Mouse (Mus musculus) heart, embryonic 11.5 days (tissue): ENCODE measurements around the gene Cdhr3. TPM values are rescaled to one million over a fixed set of nuclear protein-coding genes. Genes with fewer than 3 reads are reported as not detected.
"Not testable (repeated sequence)": the region's sequence is repeated elsewhere in the genome, so short reads cannot be mapped to it uniquely, and the experiment has no call there.

Source experiments
- ATAC-seq: fragments of 200-750 bp; cut with Nextera tagmentation; replicated peaks from 2 replicates; pipeline ENCODE4 v1.8.0; 2017; ENCODE audit warnings: moderate library complexity; ENCODE audit not compliant: insufficient number of reproducible peaks, low FRiP score, low TSS enrichment
- H3K27ac ChIP-seq: fragments of 300-500 bp; sonication (generic); 2 replicates; pipeline ENCODE4 v1.5.1; 2014; ENCODE audit warnings: mild to moderate bottlenecking, low read depth, low read length
- H3K27me3 ChIP-seq: fragments of 300-500 bp; sonication (generic); 2 replicates; pipeline ENCODE4 v1.6.1; 2014; ENCODE audit warnings: mild to moderate bottlenecking, low read length, mixed read lengths; ENCODE audit not compliant: control insufficient read depth, insufficient read depth
- H3K36me3 ChIP-seq: fragments of 300-500 bp; sonication (generic); 2 replicates; pipeline ENCODE4 v1.6.1; 2014; ENCODE audit warnings: mild to moderate bottlenecking, low read length, moderate library complexity, mixed read lengths; ENCODE audit not compliant: control insufficient read depth, insufficient read depth
- H3K4me1 ChIP-seq: fragments of 300-500 bp; sonication (generic); 2 replicates; pipeline ENCODE4 v1.6.1; 2014; ENCODE audit warnings: low read length; ENCODE audit not compliant: control insufficient read depth, insufficient read depth
- H3K4me2 ChIP-seq: fragments of 300-500 bp; sonication (generic); 2 replicates; pipeline ENCODE4 v1.6.1; 2014; ENCODE audit warnings: mild to moderate bottlenecking, moderate library complexity
- H3K4me3 ChIP-seq: fragments of 300-500 bp; sonication (generic); 2 replicates; pipeline ENCODE4 v1.5.1; 2014; ENCODE audit warnings: low read depth, low read length
- H3K9ac ChIP-seq: fragments of 300-500 bp; sonication (generic); 2 replicates; pipeline ENCODE4 v1.6.1; 2014; ENCODE audit warnings: mild to moderate bottlenecking, low read depth, low read length, moderate library complexity
- H3K9me3 ChIP-seq: fragments of 300-500 bp; sonication (generic); replicated peaks from 2 replicates; pipeline ENCODE4 v1.6.1; 2016; ENCODE audit warnings: low read length; ENCODE audit not compliant: control insufficient read depth
- WGBS: fragments of 180-500 bp; shearing (Covaris S2); extraction: QIAGEN DNeasy Blood & Tissue Kit; methylation state at CpG from one replicate; pipeline ENCODE4 v1.1.7; 2014; ENCODE audit not compliant: insufficient replicate concordance; 5-methylcytosine and 5-hydroxymethylcytosine counted together
- polyA plus RNA-seq: library from polyadenylated mRNA; unstranded; fragments of >200 nt; fragmentation: Nextera tagmentation; extraction: Ambion mirVana; gene quantifications from 2 replicates; pipeline ENCODE4 v1.2.1, GENCODE M21; 2014

The Cdhr3 gene
- polyA plus RNA-seq, 1 experiment from 2014 or later: not detected

DNA sequence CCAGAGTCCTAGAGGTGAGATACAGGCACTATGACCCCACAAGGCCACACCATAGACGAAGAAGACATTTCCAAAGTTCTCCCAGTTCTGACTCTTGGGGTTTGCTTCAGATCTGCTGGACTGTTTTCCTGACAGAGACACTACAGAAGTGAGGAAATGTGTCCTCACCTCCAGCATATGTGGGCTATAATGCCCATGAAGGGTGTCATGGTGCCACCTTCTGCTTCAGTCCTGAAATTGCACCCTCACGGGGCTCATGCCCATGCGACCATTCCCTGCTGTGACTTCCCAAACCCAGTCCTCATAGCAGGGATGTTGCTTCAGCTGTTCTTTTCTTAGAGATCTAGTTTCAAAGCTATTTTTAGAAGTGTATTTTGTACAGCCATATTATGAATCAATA is 82.6 kb downstream of the Cdhr3 start:
- Histone ChIP-seq H3K4me2 (no peak overlapping the region), H3K36me3 (no peaks in the 10 kb centered on the region), H3K27me3 (no peaks in the 10 kb centered on the region), H3K9me3 (no peaks in the 10 kb centered on the region), H3K27ac (no peak overlapping the region), H3K9ac (no peak overlapping the region), H3K4me1 (no peaks in the 10 kb centered on the region), H3K4me3 (no peak overlapping the region)
- 23% methylated on average over 3 of the region's 3 CpGs for WGBS
- ATAC-seq: no peak

DNA sequence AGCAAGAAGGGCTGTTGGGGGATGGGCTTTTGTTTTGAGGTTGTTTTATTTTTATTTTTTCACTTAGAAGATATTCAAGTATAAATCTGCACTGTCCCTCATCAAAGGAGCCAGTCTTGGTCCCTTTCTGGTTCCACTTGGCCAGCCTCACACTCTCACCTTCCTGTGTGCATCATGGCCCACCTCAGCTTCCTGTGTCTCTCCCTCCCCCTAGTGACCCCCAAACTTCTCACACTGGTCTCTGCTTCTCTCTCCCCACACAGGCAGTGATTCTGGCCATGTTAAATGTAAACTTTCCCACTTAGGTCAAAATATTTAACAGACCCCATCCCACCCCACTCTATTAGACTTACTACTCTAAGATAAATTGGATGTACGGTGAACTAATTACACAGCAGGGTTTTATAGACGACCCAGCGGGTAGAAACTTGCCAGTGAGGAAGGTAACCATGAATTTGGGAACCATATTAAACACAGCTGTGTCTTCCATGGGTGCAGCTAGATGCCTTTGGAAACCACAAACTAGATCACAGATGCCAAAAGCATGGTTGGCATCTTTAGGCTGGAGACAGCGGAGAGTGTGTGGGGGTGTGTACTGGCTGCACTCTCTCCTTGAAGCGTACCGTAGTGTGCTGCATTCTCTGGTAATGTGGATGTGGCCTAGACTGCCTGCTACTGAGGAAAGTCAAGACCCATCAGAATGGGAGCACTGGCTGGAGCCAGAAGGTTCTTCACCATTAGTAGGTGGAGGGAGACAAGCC is 83.3 kb downstream of the Cdhr3 start:
- no peak for ATAC-seq

GRCm38 (mm10) chr12:33008305-33009110 is 84.2 kb downstream of the Cdhr3 start:
- Histone ChIP-seq H3K27me3 (no peaks in the 10 kb centered on the region), H3K4me3 (no peak overlapping the region), H3K9me3 (no peaks in the 10 kb centered on the region), H3K4me2 (no peak overlapping the region), H3K27ac (no peak overlapping the region), H3K9ac (no peak overlapping the region), H3K36me3 (no peaks in the 10 kb centered on the region), H3K4me1 (no peaks in the 10 kb centered on the region)
- ATAC-seq: no peak
- WGBS: 51% methylated on average over 7 of the region's 7 CpGs

More for the DNA sequence above, 83.3 kb downstream of the Cdhr3 start:
- no peak overlapping the region for H3K4me3 ChIP-seq
- no peaks in the 10 kb centered on the region for H3K9me3 ChIP-seq
- 87% methylated on average over 6 of the region's 6 CpGs for WGBS
- H3K27me3 ChIP-seq: no peaks in the 10 kb centered on the region
- no peak overlapping the region for H3K4me2 ChIP-seq
- no peak overlapping the region for H3K27ac ChIP-seq
- H3K36me3 ChIP-seq: no peaks in the 10 kb centered on the region
- H3K4me1 ChIP-seq: no peaks in the 10 kb centered on the region
- no peak overlapping the region for H3K9ac ChIP-seq

DNA sequence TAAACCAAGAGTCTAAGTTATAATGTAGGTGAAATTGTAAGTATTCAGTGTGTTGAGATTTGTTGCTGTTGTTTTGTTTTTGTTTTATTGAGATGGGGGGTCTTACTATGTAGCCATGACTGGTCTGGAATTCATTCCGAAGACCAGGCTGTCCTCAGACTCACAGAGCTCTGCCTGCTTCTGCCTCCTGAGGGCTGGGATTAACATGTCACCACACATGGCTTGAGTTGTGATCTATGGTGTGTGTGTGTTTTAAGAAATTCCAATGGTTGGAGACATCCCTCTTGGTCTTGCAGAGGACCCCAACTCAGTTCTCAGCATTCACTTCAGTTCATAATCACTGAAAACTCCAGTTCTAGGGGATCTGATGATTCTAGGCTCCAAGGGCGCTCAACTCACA is 85.5 kb downstream of the Cdhr3 start:
- Histone ChIP-seq H3K4me3 (no peak overlapping the region), H3K27ac (no peak overlapping the region), H3K9ac (no peak overlapping the region), H3K4me2 (no peak overlapping the region), H3K9me3 (no peaks in the 10 kb centered on the region), H3K27me3 (no peaks in the 10 kb centered on the region), H3K4me1 (no peaks in the 10 kb centered on the region), H3K36me3 (no peaks in the 10 kb centered on the region)
- 72% methylated on average over 2 of the region's 2 CpGs for WGBS
- no peak for ATAC-seq

DNA sequence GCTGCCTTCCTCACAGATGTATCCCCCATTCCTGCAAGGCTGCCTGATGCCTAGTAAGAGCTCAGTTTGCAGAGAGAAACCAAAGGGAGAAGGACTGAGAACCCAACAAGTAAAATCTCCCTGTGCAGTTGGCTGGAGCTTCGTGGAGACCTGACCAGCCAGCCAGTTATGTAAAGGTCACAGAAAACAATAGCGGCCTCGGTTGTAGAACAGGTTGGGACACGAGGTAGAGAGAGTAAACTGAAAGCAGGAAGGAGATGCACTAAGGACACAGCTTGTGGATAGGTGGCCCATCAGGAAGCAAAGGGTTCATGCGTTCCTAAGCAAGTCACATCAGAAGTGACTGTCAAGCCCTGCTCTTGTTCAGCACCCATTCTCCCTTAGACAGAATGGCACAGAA is 86.8 kb downstream of the Cdhr3 start:
- WGBS: 73% methylated on average over 5 of the region's 5 CpGs

DNA sequence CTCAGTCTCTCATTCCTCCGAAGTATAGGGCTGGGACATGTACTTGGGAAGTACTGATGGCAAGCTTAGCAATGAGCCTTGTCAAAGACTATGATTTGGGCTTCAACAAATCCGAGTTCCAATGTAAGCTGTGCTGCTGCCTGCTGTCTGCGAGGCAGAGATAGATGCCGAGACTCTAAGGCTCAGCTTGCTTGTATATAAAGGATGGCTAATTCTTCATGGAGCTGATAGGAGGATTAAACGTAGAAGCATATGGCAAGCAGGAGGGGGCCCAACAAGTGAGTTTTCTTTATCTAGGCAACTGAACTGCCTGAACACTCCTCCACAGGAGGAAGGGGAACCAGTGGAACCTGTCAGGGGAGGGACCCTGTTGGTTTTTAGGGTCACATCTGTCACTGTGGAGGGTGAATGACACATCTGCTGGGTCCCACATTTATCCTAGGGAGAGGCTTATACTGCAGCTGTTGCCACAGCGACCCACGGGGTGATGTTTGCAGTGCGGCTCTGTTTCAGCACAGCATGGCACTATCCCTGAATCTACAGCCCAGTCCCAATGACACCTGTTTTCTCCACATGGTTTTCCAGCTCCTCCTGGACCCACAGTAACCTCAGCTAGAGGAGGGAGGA is 89.2 kb downstream of the Cdhr3 start:
- ATAC-seq: no peak
- 63% methylated on average over 8 of the region's 8 CpGs for WGBS
- H3K4me2 ChIP-seq: no peak overlapping the region
- H3K9ac ChIP-seq: no peak overlapping the region
- no peaks in the 10 kb centered on the region for H3K36me3 ChIP-seq
- no peaks in the 10 kb centered on the region for H3K27me3 ChIP-seq
- no peaks in the 10 kb centered on the region for H3K4me1 ChIP-seq
- H3K9me3 ChIP-seq: no peaks in the 10 kb centered on the region
- no peak overlapping the region for H3K4me3 ChIP-seq
- no peak overlapping the region for H3K27ac ChIP-seq

More for the DNA sequence above, 86.8 kb downstream of the Cdhr3 start:
- Histone ChIP-seq H3K4me1 (no peaks in the 10 kb centered on the region), H3K9me3 (no peaks in the 10 kb centered on the region), H3K36me3 (no peaks in the 10 kb centered on the region), H3K27ac (no peak overlapping the region), H3K27me3 (no peaks in the 10 kb centered on the region), H3K4me2 (no peak overlapping the region), H3K4me3 (no peak overlapping the region), H3K9ac (no peak overlapping the region)
- ATAC-seq: no peak

- 42% methylated on average over 4 of the region's 4 CpGs for WGBS
- H3K4me2 ChIP-seq: no peak overlapping the region
- no peaks in the 10 kb centered on the region for H3K4me1 ChIP-seq
Observed at GRCm38 (mm10) chr12:33000402-33000801, 92.3 kb downstream of the Cdhr3 start.

DNA sequence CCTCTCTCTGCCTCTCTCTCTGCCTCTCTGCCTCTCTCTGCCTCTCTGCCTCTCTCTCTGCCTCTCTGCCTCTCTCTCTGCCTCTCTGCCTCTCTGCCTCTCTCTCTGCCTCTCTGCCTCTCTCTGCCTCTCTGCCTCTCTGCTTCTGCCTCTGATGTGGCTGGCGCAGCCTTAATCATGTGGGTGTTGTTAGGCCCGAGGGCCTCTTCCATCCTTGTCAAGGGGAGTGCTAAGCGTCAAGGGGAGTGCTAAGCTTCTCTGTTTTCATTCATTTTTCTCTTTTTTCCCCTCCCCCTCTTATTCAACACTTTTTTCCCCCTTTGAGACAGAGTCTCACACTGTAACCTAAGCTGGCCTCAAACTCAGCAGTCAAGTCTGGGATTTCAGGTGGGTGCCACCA is 92.9 kb downstream of the Cdhr3 start:
- not testable (repeated sequence) for H3K9ac ChIP-seq, H3K4me1 ChIP-seq, H3K4me3 ChIP-seq, H3K36me3 ChIP-seq, H3K27ac ChIP-seq, H3K27me3 ChIP-seq, ATAC-seq, H3K9me3 ChIP-seq, H3K4me2 ChIP-seq
- WGBS: 33% methylated on average over 3 of the region's 3 CpGs

More at GRCm38 (mm10) chr12:33000402-33000801, 92.3 kb downstream of the Cdhr3 start:
- ATAC-seq: no peak
- Histone ChIP-seq H3K9ac (no peak overlapping the region), H3K27me3 (no peaks in the 10 kb centered on the region), H3K27ac (no peak overlapping the region), H3K36me3 (no peaks in the 10 kb centered on the region), H3K4me3 (no peak overlapping the region), H3K9me3 (no peaks in the 10 kb centered on the region)
